19 mouse cellular contexts compared by ENCODE assay signal in genomic region chr17:66563551-66563950, GRCm38 (mm10). TPM values are rescaled to one million over a fixed set of nuclear protein-coding genes. Genes with fewer than 3 reads are reported as not detected.
"Had no signal": no experiment of that assay in that cellular context is flagged by ENCODE, and none has a peak within 500 bp of the region (broad histone marks: within the 10 kb centered on the region; RNA-seq: fewer than 3 reads in every experiment).

No protein-coding gene starts in this region.

- H3K9ac ChIP-seq: liver, embryonic 13.5 days; midbrain, embryonic 13.5 days had no signal

- H3K4me2 ChIP-seq: liver, embryonic 13.5 days; midbrain, embryonic 13.5 days had no signal

- H3K4me1 ChIP-seq: liver, embryonic 13.5 days; megakaryocyte, embryonic 14.5 days; midbrain, embryonic 10.5 days; midbrain, embryonic 13.5 days had no signal

- DNase-seq: kidney, adult 2 months; liver, embryonic 13.5 days; thymus, adult 18-20 months; thymus, postnatal 36 days had no signal

- H3K27ac ChIP-seq: kidney, postnatal 0 days; left cerebral cortex, adult 2 months; liver, embryonic 13.5 days; midbrain, embryonic 10.5 days; midbrain, embryonic 13.5 days had no signal

- H3K36me3 ChIP-seq: liver, embryonic 13.5 days; midbrain, embryonic 10.5 days; midbrain, embryonic 13.5 days had no signal

- H3K4me3 ChIP-seq: left cerebral cortex, adult 2 months; liver, embryonic 13.5 days; megakaryocyte, embryonic 14.5 days; midbrain, embryonic 10.5 days; midbrain, embryonic 13.5 days had no signal

- ATAC-seq: intestine, postnatal 0 days; midbrain, embryonic 13.5 days had no signal

- H3K27me3 ChIP-seq: liver, embryonic 13.5 days; megakaryocyte, embryonic 14.5 days; midbrain, embryonic 13.5 days had no signal

- H3K9me3 ChIP-seq: liver, embryonic 13.5 days; midbrain, embryonic 13.5 days had no signal

RNA-seq across cellular contexts. Expression of gene Themis3, which starts 30.9 kb away (rescaled TPM):
- polyA plus RNA-seq: kidney, adult 2 months; limb, embryonic 11.5 days; liver, adult 2 months; liver, embryonic 13.5 days; liver, embryonic 16.5 days; midbrain, embryonic 10.5 days; midbrain, embryonic 13.5 days; midbrain, postnatal 0 days; neural tube, embryonic 11.5 days; neural tube, embryonic 14.5 days; spleen, adult 2 months; testis, adult 2 months; urinary bladder, adult 2 months had no signal
